Mouse (Mus musculus): ENCODE results near the gene Mindy1. TPM values are rescaled to one million over a fixed set of nuclear protein-coding genes. Genes with fewer than 3 reads are reported as not detected.
"Not testable (repeated sequence)": the region's sequence is repeated elsewhere in the genome, so short reads cannot be mapped to it uniquely, and the experiment has no call there.

Gene Mindy1
- polyA plus RNA-seq, 1 experiment from 2014 or later = 43.3 TPM

GRCm38 (mm10) chr3:95331528-95331927, 50.4 kb downstream of the Mindy1 start:
- 71% methylated on average over 1 of the region's 1 CpGs for WGBS
- Histone ChIP-seq H3K36me3 (peaks cover 80% of the 10 kb centered on the region), H3K27ac (no peak overlapping the region), H3K4me1 (no peaks in the 10 kb centered on the region), H3K4me3 (no peak overlapping the region), H3K9ac (no peak overlapping the region), H3K9me3 (no peaks in the 10 kb centered on the region), H3K27me3 (no peaks in the 10 kb centered on the region), H3K4me2 (replicated peaks) (no peak overlapping the region)
- no peak for ATAC-seq (ENCODE audit: insufficient number of reproducible peaks, insufficient read depth, low FRiP score, low TSS enrichment)

- Histone ChIP-seq H3K27ac (no peak overlapping the region), H3K27me3 (no peaks in the 10 kb centered on the region), H3K9ac (no peak overlapping the region), H3K9me3 (no peaks in the 10 kb centered on the region), H3K4me3 (no peak overlapping the region), H3K36me3 (peaks cover 95% of the 10 kb centered on the region), H3K4me2 (replicated peaks) (no peak overlapping the region), H3K4me1 (no peaks in the 10 kb centered on the region)
- no peak for ATAC-seq (ENCODE audit: insufficient number of reproducible peaks, insufficient read depth, low FRiP score, low TSS enrichment)
- 93% methylated on average over 4 of the region's 4 CpGs for WGBS
These were observed 56.2 kb downstream of the Mindy1 start for GRCm38 (mm10) chr3:95337345-95337744.

GRCm38 (mm10) chr3:95338251-95338650, 57.1 kb downstream of the Mindy1 start:
- H3K27me3 ChIP-seq = no peaks in the 10 kb centered on the region
- H3K4me3 ChIP-seq = no peak overlapping the region
- no peak for ATAC-seq (ENCODE audit: insufficient number of reproducible peaks, insufficient read depth, low FRiP score, low TSS enrichment)
- H3K4me2 ChIP-seq (replicated peaks) = no peak overlapping the region
- no peaks in the 10 kb centered on the region for H3K9me3 ChIP-seq
- H3K4me1 ChIP-seq = no peaks in the 10 kb centered on the region
- H3K27ac ChIP-seq = no peak overlapping the region
- WGBS = 92% methylated on average over 4 of the region's 4 CpGs
- no peak overlapping the region for H3K9ac ChIP-seq
- H3K36me3 ChIP-seq = peaks cover 94% of the 10 kb centered on the region

DNA sequence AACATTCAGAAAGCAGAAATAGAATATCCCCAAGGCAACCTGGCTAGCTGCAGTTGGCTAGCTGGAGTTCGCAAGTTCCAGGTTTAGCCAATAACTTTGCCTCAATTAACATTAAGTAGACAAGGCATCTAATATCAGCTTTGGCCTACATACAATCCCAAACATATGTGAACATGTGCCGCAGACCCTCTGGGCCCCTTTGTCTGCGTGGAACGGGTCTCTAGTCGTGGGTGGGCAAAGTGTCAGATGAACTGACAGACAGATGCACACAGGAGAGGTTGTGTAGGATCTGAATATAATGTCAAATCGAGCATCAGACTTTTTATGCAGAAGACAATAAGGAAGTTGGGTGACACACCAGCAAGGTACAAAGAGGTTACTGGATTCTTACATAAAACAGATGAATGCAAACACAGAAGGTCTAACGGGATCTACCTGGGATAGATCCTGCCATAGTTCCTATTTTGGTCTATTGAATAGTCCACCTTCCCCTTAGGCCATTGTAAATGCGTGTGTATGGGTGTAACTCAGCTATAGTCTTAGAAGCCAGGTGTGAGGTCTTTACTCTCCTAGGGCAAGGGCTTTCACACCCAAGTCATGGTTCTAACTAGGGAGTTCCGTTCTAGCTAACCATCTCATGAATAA, 62.3 kb downstream of the Mindy1 start:
- WGBS = 94% methylated on average over 9 of the region's 9 CpGs
- H3K4me1 ChIP-seq; H3K4me2 ChIP-seq (replicated peaks); H3K4me3 ChIP-seq; H3K27me3 ChIP-seq; H3K9ac ChIP-seq; ATAC-seq (ENCODE audit: insufficient number of reproducible peaks, insufficient read depth, low FRiP score, low TSS enrichment); H3K9me3 ChIP-seq; H3K27ac ChIP-seq: not testable (repeated sequence)
- peaks cover 85% of the 10 kb centered on the region for H3K36me3 ChIP-seq

Other genes with a start within 250 kb of the Mindy1 start
- gene Psmd4, start 238.7 kb upstream of the Mindy1 start, polyA plus RNA-seq (2016; fragmentation: Nextera tagmentation; extraction: Ambion mirVana) = 295 TPM in 2 replicates
- 24.4 and 24.9 TPM in 2 replicates for gene Pip5k1a, start 174.4 kb upstream of the Mindy1 start, polyA plus RNA-seq (2016; fragmentation: Nextera tagmentation; extraction: Ambion mirVana)
- gene Vps72, start 170.3 kb upstream of the Mindy1 start, polyA plus RNA-seq (2016; fragmentation: Nextera tagmentation; extraction: Ambion mirVana) = 221 and 227 TPM in 2 replicates
- gene Tmod4, start 156.9 kb upstream of the Mindy1 start, polyA plus RNA-seq (2016; fragmentation: Nextera tagmentation; extraction: Ambion mirVana) = 0.57 and 1.0 TPM in 2 replicates
- gene Scnm1, start 147.3 kb upstream of the Mindy1 start, polyA plus RNA-seq (2016; fragmentation: Nextera tagmentation; extraction: Ambion mirVana) = 73.4 and 75.0 TPM in 2 replicates
- gene Lysmd1, start 147.3 kb upstream of the Mindy1 start, polyA plus RNA-seq (2016; fragmentation: Nextera tagmentation; extraction: Ambion mirVana) = 18.2 and 19.4 TPM in 2 replicates
- 2.0 and 2.3 TPM in 2 replicates for gene Tnfaip8l2, start 139.0 kb upstream of the Mindy1 start, polyA plus RNA-seq (2016; fragmentation: Nextera tagmentation; extraction: Ambion mirVana)
- gene Sema6c, start 120.9 kb upstream of the Mindy1 start, polyA plus RNA-seq (2016; fragmentation: Nextera tagmentation; extraction: Ambion mirVana) = 24.2 and 26.4 TPM in 2 replicates
- gene Gabpb2, start 63.4 kb upstream of the Mindy1 start, polyA plus RNA-seq (2016; fragmentation: Nextera tagmentation; extraction: Ambion mirVana) = 14.7 and 15.3 TPM in 2 replicates
- 82.3 and 86.8 TPM in 2 replicates for gene Cdc42se1, start 52.6 kb upstream of the Mindy1 start, polyA plus RNA-seq (2016; fragmentation: Nextera tagmentation; extraction: Ambion mirVana)
- gene Mllt11, start 49.2 kb upstream of the Mindy1 start, polyA plus RNA-seq (2016; fragmentation: Nextera tagmentation; extraction: Ambion mirVana) = 24.9 and 32.9 TPM in 2 replicates
- 0.49 and 0.70 TPM in 2 replicates for gene Gm128, start 39.7 kb upstream of the Mindy1 start, polyA plus RNA-seq (2016; fragmentation: Nextera tagmentation; extraction: Ambion mirVana)
- gene Bnipl, start 30.2 kb upstream of the Mindy1 start, polyA plus RNA-seq (2016; fragmentation: Nextera tagmentation; extraction: Ambion mirVana) = 1.8 and 2.5 TPM in 2 replicates
- gene Prune1, start 731 bp downstream of the Mindy1 start, polyA plus RNA-seq (2016; fragmentation: Nextera tagmentation; extraction: Ambion mirVana) = 25.7 and 26.4 TPM in 2 replicates
- gene Anxa9, start 25.8 kb downstream of the Mindy1 start, polyA plus RNA-seq (2016; fragmentation: Nextera tagmentation; extraction: Ambion mirVana) = 1.3 and 1.6 TPM in 2 replicates
- 155 and 156 TPM in 2 replicates for gene Cers2, start 33.4 kb downstream of the Mindy1 start, polyA plus RNA-seq (2016; fragmentation: Nextera tagmentation; extraction: Ambion mirVana)
- gene Setdb1, start 75.9 kb downstream of the Mindy1 start, polyA plus RNA-seq (2016; fragmentation: Nextera tagmentation; extraction: Ambion mirVana) = 61.8 and 63.6 TPM in 2 replicates
- gene 4930558C23Rik, start 121.5 kb downstream of the Mindy1 start, polyA plus RNA-seq (2016; fragmentation: Nextera tagmentation; extraction: Ambion mirVana) = not detected in 2 replicates
- gene Arnt, start 153.0 kb downstream of the Mindy1 start, polyA plus RNA-seq (2016; fragmentation: Nextera tagmentation; extraction: Ambion mirVana) = 51.5 and 53.6 TPM in 2 replicates
- 20.2 and 25.7 TPM in 2 replicates for gene Ctsk, start 217.9 kb downstream of the Mindy1 start, polyA plus RNA-seq (2016; fragmentation: Nextera tagmentation; extraction: Ambion mirVana)
- 8.7 and 9.4 TPM in 2 replicates for gene Ctss, start 245.4 kb downstream of the Mindy1 start, polyA plus RNA-seq (2016; fragmentation: Nextera tagmentation; extraction: Ambion mirVana)